Mouse (Mus musculus) bone marrow macrophage, adult 2 months (primary cell): ENCODE measurements around the gene Prss34.

Source experiments
- CTCF ChIP-seq: IDR thresholded peaks from 2 replicates; pipeline ENCODE4 v1.5.1; 2012; ENCODE audit warnings: low read depth, mild to moderate bottlenecking, low read length, moderate library complexity
- POLR2A ChIP-seq: IDR thresholded peaks from 2 replicates; pipeline ENCODE4 v1.6.1; 2012; ENCODE audit warnings: mild to moderate bottlenecking, low read depth, low read length, borderline replicate concordance

- no peak for TF ChIP-seq POLR2A
- no peak for TF ChIP-seq CTCF
Observed at GRCm38 (mm10) chr17:25272951-25273705, 25.1 kb upstream of the Prss34 start.
